Mouse (Mus musculus) hindbrain, embryonic 11.5 days (tissue): Measurements from ENCODE around the gene Gm17677. TPM values are rescaled to one million over a fixed set of nuclear protein-coding genes. Genes with fewer than 3 reads are reported as not detected.

Experiments used
- ATAC-seq: fragments of 200-750 bp; cut with Nextera tagmentation; 2 replicates; pipeline ENCODE4 v1.8.0; 2017; ENCODE audit warnings: mild to moderate bottlenecking, moderate TSS enrichment, moderate library complexity; ENCODE audit not compliant: low FRiP score
- DNase-seq: peaks from one replicate; pipeline ENCODE4 v3.0.0-alpha.2; 2015; ENCODE audit warnings: low spot score
- H3K27ac ChIP-seq: fragments of 300-500 bp; sonication (generic); 2 replicates; pipeline ENCODE4 v1.5.1; 2014; ENCODE audit warnings: mild to moderate bottlenecking, low read depth, low read length
- H3K27me3 ChIP-seq: fragments of 300-500 bp; sonication (generic); 2 replicates; pipeline ENCODE4 v1.6.1; 2014; ENCODE audit warnings: mild to moderate bottlenecking, low read length, moderate library complexity, mixed read lengths; ENCODE audit not compliant: control insufficient read depth, insufficient read depth
- H3K36me3 ChIP-seq: fragments of 300-500 bp; sonication (generic); 2 replicates; pipeline ENCODE4 v1.6.1; 2014; ENCODE audit warnings: mild to moderate bottlenecking, low read length, moderate library complexity, mixed read lengths; ENCODE audit not compliant: control insufficient read depth, insufficient read depth
- H3K4me1 ChIP-seq: fragments of 300-500 bp; sonication (generic); replicated peaks from 2 replicates; pipeline ENCODE4 v1.6.1; 2014; ENCODE audit warnings: low read length, mixed read lengths; ENCODE audit not compliant: control insufficient read depth, insufficient read depth
- H3K4me2 ChIP-seq: fragments of 300-500 bp; sonication (generic); replicated peaks from 2 replicates; pipeline ENCODE4 v1.6.1; 2014; ENCODE audit warnings: mild to moderate bottlenecking, low read depth, low read length
- H3K4me3 ChIP-seq: fragments of 300-500 bp; sonication (generic); 2 replicates; pipeline ENCODE4 v1.5.1; 2014; ENCODE audit warnings: low read depth, low read length
- H3K9ac ChIP-seq: fragments of 300-500 bp; sonication (generic); 2 replicates; pipeline ENCODE4 v1.6.1; 2014; ENCODE audit warnings: low read depth, low read length
- H3K9me3 ChIP-seq: fragments of 300-500 bp; sonication (generic); 2 replicates; pipeline ENCODE4 v1.6.1; 2016; ENCODE audit warnings: low read length; ENCODE audit not compliant: control insufficient read depth
- WGBS: fragments of 180-500 bp; shearing (Covaris S2); extraction: QIAGEN DNeasy Blood & Tissue Kit; methylation state at CpG from one replicate; pipeline ENCODE4 v1.1.7; 2014; 5-methylcytosine and 5-hydroxymethylcytosine counted together
- polyA plus RNA-seq: library from polyadenylated mRNA; unstranded; fragments of >200 nt; fragmentation: Nextera tagmentation; extraction: Ambion mirVana; gene quantifications from 2 replicates; pipeline ENCODE4 v1.2.1, GENCODE M21; 2014

The Gm17677 gene
- not detected in 2 replicates for polyA plus RNA-seq

- Histone ChIP-seq H3K4me2 (no peak within 1 kb of the TSS), H3K4me3 (no peak within 1 kb of the TSS), H3K27me3 (no peaks in the 10 kb centered on the region), H3K9ac (no peak within 1 kb of the TSS), H3K4me1 (no peaks in the 10 kb centered on the region), H3K36me3 (no peaks in the 10 kb centered on the region), H3K27ac (no peak within 1 kb of the TSS), H3K9me3 (no peaks in the 10 kb centered on the region; the same call in 1 of the 2 replicates)
- no peak for DNase-seq
- no peak for ATAC-seq
These were observed at the start of gene Gm17677 for GRCm38 (mm10) chr9:35740749-35741148. Gene Gm17677 (plus strand): TSS chr9:35741049.

DNA sequence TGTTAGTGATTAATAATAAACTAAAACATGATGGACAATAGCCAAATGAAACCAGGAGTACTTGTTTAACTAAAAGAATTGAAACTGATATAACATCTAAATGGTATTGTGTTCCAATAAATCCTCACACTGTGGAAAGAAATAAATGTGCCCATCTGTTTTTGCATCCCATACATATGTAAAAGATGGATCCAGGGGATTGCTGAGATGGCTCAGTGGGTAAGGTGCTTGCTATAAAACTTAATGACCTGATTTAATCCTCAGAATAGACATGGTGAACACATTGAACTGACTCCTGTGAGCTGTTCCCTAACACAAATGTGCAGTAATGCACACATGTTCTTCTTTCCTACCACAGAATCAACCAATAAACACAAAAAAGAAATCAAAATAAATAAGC is 48.9 kb upstream of the Gm17677 start:
- no peak for DNase-seq
- Histone ChIP-seq H3K27me3 (no peaks in the 10 kb centered on the region), H3K4me3 (no peak overlapping the region), H3K27ac (no peak overlapping the region), H3K36me3 (no peaks in the 10 kb centered on the region), H3K9me3 (no peaks in the 10 kb centered on the region), H3K9ac (no peak overlapping the region), H3K4me1 (no peaks in the 10 kb centered on the region), H3K4me2 (no peak overlapping the region)
- ATAC-seq = no peak

- H3K4me1 ChIP-seq = no peaks in the 10 kb centered on the region
- DNase-seq (no peak), ATAC-seq (no peak)
- H3K36me3 ChIP-seq = no peaks in the 10 kb centered on the region
- no peak overlapping the region for H3K27ac ChIP-seq
- no peaks in the 10 kb centered on the region for H3K27me3 ChIP-seq
- no peak overlapping the region for H3K9ac ChIP-seq
- no peak overlapping the region for H3K4me2 ChIP-seq
- no peak overlapping the region for H3K4me3 ChIP-seq
- H3K9me3 ChIP-seq = no peaks in the 10 kb centered on the region
These were observed 33.6 kb upstream of the Gm17677 start for GRCm38 (mm10) chr9:35707265-35707664.

DNA sequence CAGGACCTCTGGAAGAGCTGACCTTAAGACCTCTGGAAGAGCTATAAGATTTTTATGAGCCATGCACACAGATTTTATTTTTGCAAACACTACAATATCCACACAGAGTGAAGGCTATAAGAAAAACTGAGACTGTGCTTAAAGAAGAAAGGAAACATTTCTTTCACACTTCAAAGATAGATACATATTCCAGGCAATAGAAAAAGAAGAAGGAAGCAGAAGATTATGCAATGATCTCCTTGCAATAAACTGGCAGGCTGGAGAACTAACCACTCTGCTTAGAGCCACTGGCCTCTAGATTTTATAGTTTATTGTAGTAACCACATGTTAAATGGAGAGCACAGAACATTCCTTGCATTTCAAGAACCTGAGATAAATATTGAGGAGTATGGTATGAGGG is 16.0 kb downstream of the Gm17677 start:
- H3K4me2 ChIP-seq = no peak overlapping the region
- no peaks in the 10 kb centered on the region for H3K36me3 ChIP-seq
- no peaks in the 10 kb centered on the region for H3K27me3 ChIP-seq
- no peaks in the 10 kb centered on the region for H3K9me3 ChIP-seq
- no peak overlapping the region for H3K27ac ChIP-seq
- no peaks in the 10 kb centered on the region for H3K4me1 ChIP-seq
- no peak overlapping the region for H3K4me3 ChIP-seq
- DNase-seq (no peak), ATAC-seq (no peak)
- H3K9ac ChIP-seq = no peak overlapping the region

GRCm38 (mm10) chr9:35778009-35778408 is 37.2 kb downstream of the Gm17677 start, which contains the start of gene Gm17727:
Gene Gm17727 (minus strand): TSS chr9:35778109.
- ATAC-seq = no peak
- Histone ChIP-seq H3K36me3 (no peaks in the 10 kb centered on the region), H3K4me2 (no peak within 1 kb of the TSS), H3K4me3 (no peak within 1 kb of the TSS), H3K9me3 (no peaks in the 10 kb centered on the region; the same call in 1 of the 2 replicates), H3K4me1 (no peaks in the 10 kb centered on the region), H3K27ac (no peak within 1 kb of the TSS), H3K9ac (no peak within 1 kb of the TSS), H3K27me3 (no peaks in the 10 kb centered on the region)
- 70% methylated on average over 3 of the region's 3 CpGs for WGBS
- no peak for DNase-seq

GRCm38 (mm10) chr9:35790001-35790400 is 49.2 kb downstream of the Gm17677 start, which contains the start of the genes Gm27235 and D730048I06Rik:
Gene Gm27235 (minus strand): TSS chr9:35790101.
Gene D730048I06Rik (minus strand): TSS chr9:35790112.
- Histone ChIP-seq H3K9me3 (no peaks in the 10 kb centered on the region), H3K27ac (no peak within 1 kb of the TSS), H3K9ac (no peak within 1 kb of the TSS), H3K4me2 (no peak within 1 kb of the TSS), H3K4me1 (no peaks in the 10 kb centered on the region), H3K4me3 (no peak within 1 kb of the TSS), H3K36me3 (no peaks in the 10 kb centered on the region), H3K27me3 (no peaks in the 10 kb centered on the region)
- ATAC-seq (no peak), DNase-seq (no peak)
- 96% methylated on average over 3 of the region's 3 CpGs for WGBS

Other genes with a start within 250 kb of the Gm17677 start
- not detected in 2 replicates for gene Gm1113, start 222.8 kb upstream of the Gm17677 start, polyA plus RNA-seq
- gene Ddx25, start 182.5 kb upstream of the Gm17677 start, polyA plus RNA-seq = 9.7 and 10.0 TPM in 2 replicates
- 19.6 and 25.5 TPM in 2 replicates for gene Pus3, start 182.5 kb upstream of the Gm17677 start, polyA plus RNA-seq
- gene Pate2, start 170.8 kb upstream of the Gm17677 start, polyA plus RNA-seq = 0.64 and 1.3 TPM in 2 replicates
- gene Hyls1, start 170.7 kb upstream of the Gm17677 start, polyA plus RNA-seq = 29.9 and 32.4 TPM in 2 replicates
- not detected in 2 replicates for gene Pate4, start 129.1 kb upstream of the Gm17677 start, polyA plus RNA-seq
- gene Pate3, start 92.8 kb upstream of the Gm17677 start, polyA plus RNA-seq = 0.12 TPM in 1 of 2 replicates, not detected in the other
- 0.12 TPM in 1 of 2 replicates, not detected in the other for gene Pate1, start 53.7 kb upstream of the Gm17677 start, polyA plus RNA-seq
- gene Gm17727, start 37.1 kb downstream of the Gm17677 start, polyA plus RNA-seq = not detected in 2 replicates
- gene Gm27235, start 49.1 kb downstream of the Gm17677 start, polyA plus RNA-seq = not detected in 2 replicates
- gene D730048I06Rik, start 49.1 kb downstream of the Gm17677 start, polyA plus RNA-seq = not detected in 2 replicates
- gene 9230110F15Rik, start 103.1 kb downstream of the Gm17677 start, polyA plus RNA-seq = not detected in 2 replicates
- gene 9230113P08Rik, start 167.4 kb downstream of the Gm17677 start, polyA plus RNA-seq = not detected in 2 replicates